Mouse (Mus musculus) cerebellum, postnatal 10 days (tissue): Measurements from ENCODE around the gene Alpk1.

Source experiments
- DNase-seq, 2 experiments: peaks; one replicate each; pipeline ENCODE4 v3.0.0; 2021; ENCODE audit warnings: mixed read lengths in 2 of 2

Alpk1 gene

GRCm38 (mm10) chr3:127780021-127780644, at the start of gene Alpk1:
TSS of gene Alpk1 (minus strand) at chr3:127780527.
- DNase-seq: peak; percentile 39 to 42

- DNase-seq: no peak
Observed at GRCm38 (mm10) chr3:127827123-127827522, 46.8 kb upstream of the Alpk1 start.

GRCm38 (mm10) chr3:127826503-127826902, 46.2 kb upstream of the Alpk1 start:
- DNase-seq: no peak

GRCm38 (mm10) chr3:127823886-127824863, 43.8 kb upstream of the Alpk1 start:
- DNase-seq: no peak

GRCm38 (mm10) chr3:127821209-127821608, 40.9 kb upstream of the Alpk1 start:
- DNase-seq: no peak

- DNase-seq: no peak
Observed at GRCm38 (mm10) chr3:127820400-127820799, 40.1 kb upstream of the Alpk1 start.

GRCm38 (mm10) chr3:127818694-127819663, 38.7 kb upstream of the Alpk1 start:
- no peak for DNase-seq

- DNase-seq: no peak
Observed at GRCm38 (mm10) chr3:127817120-127817683, 36.9 kb upstream of the Alpk1 start.

- DNase-seq: no peak
Observed at GRCm38 (mm10) chr3:127809103-127809502, 28.8 kb upstream of the Alpk1 start.

GRCm38 (mm10) chr3:127807846-127808245, 27.5 kb upstream of the Alpk1 start:
- DNase-seq: no peak

GRCm38 (mm10) chr3:127805991-127806390, 25.7 kb upstream of the Alpk1 start:
- DNase-seq: no peak

- no peak for DNase-seq
Observed at GRCm38 (mm10) chr3:127805071-127805470, 24.7 kb upstream of the Alpk1 start.

GRCm38 (mm10) chr3:127804439-127804838, 24.1 kb upstream of the Alpk1 start:
- no peak for DNase-seq

GRCm38 (mm10) chr3:127802814-127803213, 22.5 kb upstream of the Alpk1 start:
- no peak for DNase-seq

GRCm38 (mm10) chr3:127801162-127801561, 20.8 kb upstream of the Alpk1 start:
- DNase-seq: no peak

- DNase-seq: no peak
Observed at GRCm38 (mm10) chr3:127796271-127796670, 15.9 kb upstream of the Alpk1 start.

- peak in 1 of 2 experiments; percentile 17 for DNase-seq
Observed at GRCm38 (mm10) chr3:127795762-127796161, 15.4 kb upstream of the Alpk1 start.

- peak in 1 of 2 experiments; percentile 16 for DNase-seq
Observed at GRCm38 (mm10) chr3:127793022-127793421, 12.7 kb upstream of the Alpk1 start.

GRCm38 (mm10) chr3:127791595-127792561, 11.6 kb upstream of the Alpk1 start:
- DNase-seq: no peak

GRCm38 (mm10) chr3:127791056-127791483, 10.7 kb upstream of the Alpk1 start:
- peak in 1 of 2 experiments; percentile 11 for DNase-seq
